Mouse (Mus musculus): ENCODE results near the gene Hoxa11. TPM values are rescaled to one million over a fixed set of nuclear protein-coding genes. Genes with fewer than 3 reads are reported as not detected.

Hoxa11 gene
- polyA plus RNA-seq, 1 experiment from 2014 or later, result not detected

DNA sequence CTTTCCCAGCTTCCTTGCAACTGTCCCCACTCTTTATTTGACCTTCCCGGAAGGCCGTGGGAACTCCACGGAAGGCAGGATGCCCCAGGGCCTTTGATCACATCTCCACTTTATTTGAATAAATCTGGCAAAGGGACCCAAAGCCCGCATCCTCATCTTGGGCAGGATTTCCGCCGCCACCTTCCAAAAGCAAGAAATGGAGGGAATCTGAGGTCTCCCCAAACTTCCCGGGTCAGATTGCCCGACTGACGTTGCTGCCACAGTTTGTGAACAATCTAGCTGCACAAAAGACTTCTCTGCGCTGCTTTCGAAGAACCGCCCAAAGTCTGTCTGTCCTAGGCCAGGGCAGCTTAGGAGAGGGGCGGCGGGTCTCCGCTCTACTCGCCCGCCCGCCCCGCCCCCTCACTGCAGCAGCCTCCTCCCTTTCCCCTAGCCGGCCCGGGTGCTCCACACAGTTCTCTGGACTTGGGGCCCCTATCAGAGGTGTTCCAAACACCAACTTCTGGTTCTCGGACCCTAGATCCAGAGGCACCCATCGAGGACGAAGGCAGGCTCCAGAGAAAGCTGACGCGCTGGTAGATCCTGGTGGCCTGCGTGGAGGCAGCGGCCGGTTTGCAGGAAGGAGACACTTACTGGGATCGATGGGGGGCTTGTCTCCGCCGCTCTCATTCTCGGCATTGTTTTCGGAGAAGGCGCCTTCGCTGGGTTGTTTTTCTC is 20.6 kb downstream of the Hoxa11 start:
- no peaks in the 10 kb centered on the region for H3K36me3 ChIP-seq (ENCODE audit: control insufficient read depth, insufficient read depth)
- no peak overlapping the region for H3K4me3 ChIP-seq (ENCODE audit: low read depth, low read length)
- ATAC-seq (ENCODE audit: low read depth), result no peak
- H3K27me3 ChIP-seq (ENCODE audit: control insufficient read depth, insufficient read depth, low read depth, low read length), result peaks cover 98% of the 10 kb centered on the region
- WGBS (ENCODE audit: insufficient replicate concordance), result 1% methylated on average over 36 of the region's 36 CpGs
- no peak overlapping the region for H3K4me2 ChIP-seq (ENCODE audit: low read depth, low read length)
- H3K9ac ChIP-seq (ENCODE audit: low read depth, low read length), result no peak overlapping the region
- no peaks in the 10 kb centered on the region for H3K9me3 ChIP-seq (replicated peaks; ENCODE audit: control insufficient read depth, low read length)
- H3K4me1 ChIP-seq (ENCODE audit: control insufficient read depth, low read depth, low read length), result peaks cover 3% of the 10 kb centered on the region
- no peak overlapping the region for H3K27ac ChIP-seq (ENCODE audit: low read length)

DNA sequence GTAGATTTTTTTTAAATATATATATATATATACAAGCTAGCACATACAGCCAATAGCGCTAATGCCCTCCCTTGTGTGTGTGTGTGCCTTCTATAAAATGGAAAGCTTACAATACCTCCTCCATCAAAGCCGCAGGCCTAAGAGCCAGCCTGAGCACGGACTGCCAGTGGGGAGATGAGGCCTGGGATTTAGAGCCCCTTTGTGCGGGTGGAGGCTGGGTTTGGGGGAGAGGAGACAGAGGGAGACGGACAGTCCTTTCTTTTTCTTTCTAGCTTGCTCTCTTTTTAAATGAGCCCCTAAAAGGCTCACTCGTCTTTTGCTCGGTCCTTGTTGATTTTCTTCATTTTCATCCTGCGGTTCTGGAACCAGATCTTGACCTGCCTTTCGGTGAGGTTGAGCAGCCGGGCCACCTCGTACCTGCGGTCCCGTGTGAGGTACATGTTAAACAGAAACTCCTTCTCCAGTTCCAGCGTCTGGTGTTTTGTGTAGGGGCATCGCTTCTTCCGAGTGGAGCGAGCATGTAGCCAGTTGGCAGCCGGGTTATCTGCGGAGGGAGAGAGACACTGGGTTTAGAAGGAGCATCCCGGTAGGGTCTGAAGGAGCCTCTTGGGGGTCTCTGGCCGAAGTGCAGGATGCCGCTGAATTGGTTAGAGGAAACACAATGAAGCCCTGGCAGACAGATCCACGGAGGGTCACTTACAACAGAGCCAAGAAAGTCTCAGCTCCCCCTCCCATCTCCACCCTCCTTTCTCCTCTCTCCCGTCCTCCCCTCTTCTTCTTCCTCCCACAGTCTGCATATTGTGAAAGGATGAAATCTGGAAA is 21.5 kb downstream of the Hoxa11 start:
- ATAC-seq (ENCODE audit: low read depth), result no peak
- no peak overlapping the region for H3K27ac ChIP-seq (ENCODE audit: low read length)
- no peaks in the 10 kb centered on the region for H3K9me3 ChIP-seq (replicated peaks; ENCODE audit: control insufficient read depth, low read length)
- WGBS (ENCODE audit: insufficient replicate concordance), result 6% methylated on average over 24 of the region's 24 CpGs
- peaks cover 3% of the 10 kb centered on the region for H3K4me1 ChIP-seq (ENCODE audit: control insufficient read depth, low read depth, low read length)
- no peak overlapping the region for H3K9ac ChIP-seq (ENCODE audit: low read depth, low read length)
- no peaks in the 10 kb centered on the region for H3K36me3 ChIP-seq (ENCODE audit: control insufficient read depth, insufficient read depth)
- H3K27me3 ChIP-seq (ENCODE audit: control insufficient read depth, insufficient read depth, low read depth, low read length), result peaks cover 98% of the 10 kb centered on the region
- no peak overlapping the region for H3K4me3 ChIP-seq (ENCODE audit: low read depth, low read length)
- no peak overlapping the region for H3K4me2 ChIP-seq (ENCODE audit: low read depth, low read length)

DNA sequence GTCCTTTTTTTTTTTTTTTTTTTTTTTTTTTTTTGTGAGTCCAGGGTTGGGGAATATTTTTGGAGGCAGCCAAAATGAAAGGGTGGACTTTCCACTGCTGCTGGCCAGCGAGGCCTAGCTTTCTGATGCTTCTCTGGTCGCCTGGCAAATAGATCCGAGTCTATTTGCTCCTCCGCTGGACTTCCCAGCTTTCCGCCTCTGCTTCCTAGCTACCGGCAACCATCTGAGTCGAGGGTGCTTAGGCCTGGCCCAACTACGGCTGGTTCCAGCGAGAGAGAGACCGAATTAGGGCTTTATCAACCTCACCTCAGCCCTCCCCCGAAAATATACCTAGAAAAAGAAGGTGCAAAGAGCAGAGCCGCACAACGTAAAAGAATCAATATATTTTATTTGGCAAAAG is 22.9 kb downstream of the Hoxa11 start:
- H3K4me3 ChIP-seq (ENCODE audit: low read depth, low read length), result no peak overlapping the region
- H3K4me1 ChIP-seq (ENCODE audit: control insufficient read depth, low read depth, low read length), result peaks cover 3% of the 10 kb centered on the region
- no peaks in the 10 kb centered on the region for H3K36me3 ChIP-seq (ENCODE audit: control insufficient read depth, insufficient read depth)
- H3K9ac ChIP-seq (ENCODE audit: low read depth, low read length), result no peak overlapping the region
- WGBS (ENCODE audit: insufficient replicate concordance), result 30% methylated on average over 13 of the region's 13 CpGs
- H3K27me3 ChIP-seq (ENCODE audit: control insufficient read depth, insufficient read depth, low read depth, low read length), result peaks cover 100% of the 10 kb centered on the region
- no peaks in the 10 kb centered on the region for H3K9me3 ChIP-seq (replicated peaks; ENCODE audit: control insufficient read depth, low read length)
- H3K4me2 ChIP-seq (ENCODE audit: low read depth, low read length), result no peak overlapping the region
- no peak for ATAC-seq (ENCODE audit: low read depth)
- H3K27ac ChIP-seq (ENCODE audit: low read length), result no peak overlapping the region

DNA sequence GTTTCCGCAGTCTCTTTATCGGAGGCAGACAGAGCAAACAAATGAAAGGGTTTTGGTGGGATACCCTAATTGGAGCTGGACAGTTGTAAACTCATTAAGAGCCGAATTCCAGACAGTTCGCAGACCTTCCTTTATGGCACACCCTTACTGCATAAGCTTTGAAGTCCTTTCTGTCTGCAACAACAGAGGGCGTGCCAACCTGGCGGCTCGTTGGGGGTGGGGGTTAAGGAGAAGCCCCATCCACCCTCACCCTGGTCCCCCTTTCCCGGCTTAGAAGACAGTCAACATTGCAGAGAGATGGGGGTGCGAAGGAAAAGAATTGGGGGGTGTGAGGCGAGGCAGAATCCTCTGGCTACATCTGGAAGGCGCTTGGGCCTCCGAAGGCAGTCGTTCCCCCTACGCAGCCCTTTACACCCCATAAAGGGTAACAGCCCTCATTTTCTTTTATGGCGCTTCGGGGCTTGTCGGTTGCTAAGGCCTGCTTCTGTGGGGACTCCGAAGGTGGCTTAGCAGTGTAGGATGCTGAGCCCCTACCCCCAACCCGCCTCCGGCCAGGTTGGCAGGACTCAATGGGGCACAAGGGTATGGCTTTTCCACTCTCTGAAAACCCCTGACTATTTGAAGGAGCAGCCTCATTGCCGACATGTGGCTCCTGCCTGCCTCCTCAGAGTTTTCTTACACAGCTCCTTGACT is 23.5 kb downstream of the Hoxa11 start:
- Histone ChIP-seq H3K27me3 (ENCODE audit: control insufficient read depth, insufficient read depth, low read depth, low read length) (peaks cover 100% of the 10 kb centered on the region), H3K4me2 (ENCODE audit: low read depth, low read length) (peak overlapping the region; percentile 66), H3K27ac (ENCODE audit: low read length) (no peak overlapping the region), H3K9ac (ENCODE audit: low read depth, low read length) (no peak overlapping the region), H3K4me1 (ENCODE audit: control insufficient read depth, low read depth, low read length) (peaks cover 3% of the 10 kb centered on the region), H3K36me3 (ENCODE audit: control insufficient read depth, insufficient read depth) (no peaks in the 10 kb centered on the region), H3K4me3 (ENCODE audit: low read depth, low read length) (peak overlapping the region; percentile 56), H3K9me3 (replicated peaks; ENCODE audit: control insufficient read depth, low read length) (no peaks in the 10 kb centered on the region)
- ATAC-seq (ENCODE audit: low read depth), result no peak
- WGBS (ENCODE audit: insufficient replicate concordance), result 14% methylated on average over 21 of the region's 21 CpGs

DNA sequence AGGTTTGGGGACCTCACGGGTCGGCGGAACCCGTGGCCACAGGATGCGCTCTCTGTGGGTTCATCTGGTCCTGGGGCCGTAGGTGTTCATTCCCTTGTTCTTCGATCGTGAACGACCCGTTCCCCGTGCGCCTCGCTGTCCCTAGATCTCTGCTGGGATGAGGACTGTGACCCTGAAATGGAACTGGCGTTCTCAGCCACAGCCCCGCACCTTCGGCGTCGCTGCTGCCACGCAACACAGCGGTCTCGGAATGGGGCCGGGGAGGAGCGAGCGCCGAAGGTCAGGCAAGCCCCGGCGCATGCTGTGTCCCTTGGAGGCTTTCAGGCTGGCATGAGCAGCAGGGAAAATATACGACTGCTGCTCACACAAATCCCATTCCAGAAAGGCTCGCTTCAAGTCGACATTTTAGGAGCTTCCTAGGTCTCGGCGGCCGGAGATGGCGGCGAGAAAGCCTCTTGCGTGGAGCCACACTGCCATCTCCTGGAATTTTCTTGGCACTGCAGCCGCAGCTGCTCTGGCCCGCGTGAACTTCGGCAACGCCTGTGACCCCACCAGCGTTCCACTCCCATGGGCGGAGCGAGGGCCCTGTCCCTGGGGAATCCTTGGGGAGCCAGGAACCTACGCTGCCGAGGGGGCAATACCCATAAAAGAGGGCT is 24.1 kb downstream of the Hoxa11 start, which contains the start of gene Hoxa7:
Gene Hoxa7 (minus strand): TSS at position 518 of the 656 bp plus-strand sequence.
- Histone ChIP-seq H3K4me1 (ENCODE audit: control insufficient read depth, low read depth, low read length) (peaks cover 3% of the 10 kb centered on the region), H3K9me3 (replicated peaks; ENCODE audit: control insufficient read depth, low read length) (no peaks in the 10 kb centered on the region), H3K27ac (ENCODE audit: low read length) (no peak within 1 kb of the TSS), H3K4me2 (ENCODE audit: low read depth, low read length) (peak within 1 kb of the TSS; percentile 66), H3K4me3 (ENCODE audit: low read depth, low read length) (peak within 1 kb of the TSS; percentile 56), H3K36me3 (ENCODE audit: control insufficient read depth, insufficient read depth) (no peaks in the 10 kb centered on the region), H3K9ac (ENCODE audit: low read depth, low read length) (no peak within 1 kb of the TSS), H3K27me3 (ENCODE audit: control insufficient read depth, insufficient read depth, low read depth, low read length) (peaks cover 100% of the 10 kb centered on the region)
- ATAC-seq (ENCODE audit: low read depth), result peak; percentile 13; the same call in 1 of the 2 replicates
- WGBS (ENCODE audit: insufficient replicate concordance), result 1% methylated on average over 46 of the region's 46 CpGs

DNA sequence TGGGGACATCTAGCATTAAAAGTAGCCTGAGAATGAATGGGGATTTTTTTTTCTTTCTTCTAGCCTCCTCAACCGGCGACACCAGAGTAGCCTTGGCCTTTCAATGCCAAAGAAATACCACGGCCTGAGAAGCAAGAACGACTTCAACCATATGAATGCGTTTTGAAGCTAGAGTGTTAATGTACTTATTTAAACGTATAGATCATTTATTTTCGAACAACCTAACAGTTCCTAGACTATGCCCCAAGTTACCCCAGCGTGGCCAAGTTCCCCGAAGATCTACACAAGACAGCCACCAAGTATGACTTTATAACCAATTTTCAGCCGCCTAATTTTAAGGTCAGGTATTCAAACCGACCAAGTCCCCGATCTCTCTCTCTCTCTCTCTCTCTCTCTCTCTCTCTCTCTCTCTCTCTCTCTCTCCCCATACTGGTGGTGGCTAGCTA is 24.7 kb downstream of the Hoxa11 start:
- H3K27ac ChIP-seq (ENCODE audit: low read length), result no peak overlapping the region
- peak overlapping the region; percentile 56; the same call in 1 of the 2 replicates for H3K4me3 ChIP-seq (ENCODE audit: low read depth, low read length)
- ATAC-seq (ENCODE audit: low read depth), result no peak
- H3K27me3 ChIP-seq (ENCODE audit: control insufficient read depth, insufficient read depth, low read depth, low read length), result peaks cover 100% of the 10 kb centered on the region
- no peaks in the 10 kb centered on the region for H3K9me3 ChIP-seq (replicated peaks; ENCODE audit: control insufficient read depth, low read length)
- H3K4me2 ChIP-seq (ENCODE audit: low read depth, low read length), result peak overlapping the region; percentile 66; the same call in 1 of the 2 replicates
- H3K36me3 ChIP-seq (ENCODE audit: control insufficient read depth, insufficient read depth), result no peaks in the 10 kb centered on the region
- peaks cover 3% of the 10 kb centered on the region for H3K4me1 ChIP-seq (ENCODE audit: control insufficient read depth, low read depth, low read length)
- no peak overlapping the region for H3K9ac ChIP-seq (ENCODE audit: low read depth, low read length)
- WGBS (ENCODE audit: insufficient replicate concordance), result 5% methylated on average over 12 of the region's 12 CpGs

DNA sequence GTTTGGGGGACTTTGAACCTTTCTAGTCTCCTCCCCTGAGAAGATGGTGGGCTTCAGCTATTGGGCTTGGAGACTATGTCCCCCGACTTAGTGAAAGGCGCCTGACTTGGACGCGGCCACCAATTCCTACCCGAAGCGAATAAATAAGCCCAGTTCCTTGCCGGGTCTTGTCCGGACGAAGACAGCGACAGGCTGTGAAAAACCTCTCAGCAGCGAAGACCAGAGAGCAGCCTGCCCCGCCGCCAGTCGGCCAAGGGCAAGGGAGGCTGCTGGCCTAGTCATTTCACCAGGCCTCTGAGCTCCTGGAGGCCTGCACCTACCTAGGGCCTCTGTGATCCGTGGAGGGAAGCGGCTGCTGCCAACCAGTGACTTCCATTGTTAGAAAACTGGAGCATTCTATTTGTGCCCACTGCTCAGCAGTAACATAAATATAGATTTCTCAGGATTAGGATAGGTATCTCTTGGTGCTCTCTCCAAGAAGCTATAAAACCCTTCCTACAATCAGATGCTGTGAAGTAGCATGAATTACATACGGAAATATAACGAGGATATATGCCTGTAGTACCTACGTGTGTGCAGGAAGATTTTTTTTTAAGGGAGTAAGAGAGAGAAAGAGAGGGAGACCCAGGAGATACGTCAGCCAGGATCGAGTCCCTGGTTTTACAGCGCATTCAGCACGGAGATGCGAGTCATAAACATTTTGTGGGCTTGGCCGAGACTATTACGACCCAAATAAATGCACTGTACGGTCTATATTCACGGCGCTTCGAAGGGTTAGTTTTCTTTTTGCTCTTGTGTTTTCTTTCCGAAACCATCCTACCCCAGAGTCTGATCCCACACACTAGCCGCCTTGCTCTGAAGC is 25.4 kb downstream of the Hoxa11 start:
- H3K4me3 ChIP-seq (ENCODE audit: low read depth, low read length), result peak overlapping the region; percentile 2; the same call in 1 of the 2 replicates
- ATAC-seq (ENCODE audit: low read depth), result no peak
- WGBS (ENCODE audit: insufficient replicate concordance), result 25% methylated on average over 32 of the region's 32 CpGs

More for the DNA sequence above, 25.4 kb downstream of the Hoxa11 start:
- H3K9ac ChIP-seq (ENCODE audit: low read depth, low read length), result no peak overlapping the region
- peaks cover 100% of the 10 kb centered on the region for H3K27me3 ChIP-seq (ENCODE audit: control insufficient read depth, insufficient read depth, low read depth, low read length)
- H3K4me1 ChIP-seq (ENCODE audit: control insufficient read depth, low read depth, low read length), result peaks cover 3% of the 10 kb centered on the region
- H3K27ac ChIP-seq (ENCODE audit: low read length), result no peak overlapping the region
- no peaks in the 10 kb centered on the region for H3K9me3 ChIP-seq (replicated peaks; ENCODE audit: control insufficient read depth, low read length)
- no peak overlapping the region for H3K4me2 ChIP-seq (ENCODE audit: low read depth, low read length)
- H3K36me3 ChIP-seq (ENCODE audit: control insufficient read depth, insufficient read depth), result no peaks in the 10 kb centered on the region

Measured in liver, embryonic 16.5 days (tissue).